Mouse (Mus musculus) gastrocnemius, postnatal 14 days (tissue): ENCODE results near the gene 4932438H23Rik. TPM values are rescaled to one million over a fixed set of nuclear protein-coding genes. Genes with fewer than 3 reads are reported as not detected.
"Not testable (repeated sequence)": the region's sequence is repeated elsewhere in the genome, so short reads cannot be mapped to it uniquely, and the experiment has no call there.

Experiments
- DNase-seq: peaks from one replicate; pipeline ENCODE4 v3.0.0; 2021; ENCODE audit warnings: mixed read lengths
- intact Hi-C: fragments of 180-260 bp; cut with DNase I; formaldehyde crosslinking; loops from one replicate; pipeline ENCODE4 v1.15.1; 2025; ENCODE audit warnings: low total_unique reads
- total RNA-seq, 2 experiments: library from RNA; stranded (reverse); gene quantifications; 2 replicates each; pipeline ENCODE4 v1.2.3; 2021

The 4932438H23Rik gene
- total RNA-seq, 2 experiments from 2014 or later: 1.3 to 1.8 TPM

GRCm38 (mm10) chr16:91104821-91105480, 10.0 kb upstream of the 4932438H23Rik start:
- intact Hi-C loops: no loop called here

DNA sequence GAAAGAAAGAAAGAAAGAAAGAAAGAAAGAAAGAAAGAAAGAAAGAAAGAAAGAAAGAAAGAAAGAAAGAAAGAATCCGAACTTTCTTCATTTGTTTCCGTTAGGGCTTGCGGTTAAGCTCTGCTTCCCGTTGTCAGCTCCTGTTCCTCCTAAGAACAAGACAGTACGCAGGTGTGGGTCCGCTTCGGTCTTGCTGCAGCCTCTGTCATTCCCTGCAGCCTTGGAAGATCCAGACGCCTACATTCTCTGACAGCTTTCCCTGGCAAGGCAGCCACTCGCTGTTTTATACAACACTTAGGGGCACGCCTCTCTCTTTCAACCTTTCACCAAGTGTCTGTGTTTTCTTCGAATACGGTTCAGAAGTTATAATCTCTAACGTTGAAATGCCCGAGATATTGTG, 8.5 kb upstream of the 4932438H23Rik start:
- intact Hi-C loops: no loop called here
- DNase-seq: no peak

More at GRCm38 (mm10) chr16:91104821-91105480, 10.0 kb upstream of the 4932438H23Rik start:
- DNase-seq: no peak

- no peak for DNase-seq
- intact Hi-C loops: no loop called here
Observed at GRCm38 (mm10) chr16:91100484-91100883, 5.6 kb upstream of the 4932438H23Rik start.

DNA sequence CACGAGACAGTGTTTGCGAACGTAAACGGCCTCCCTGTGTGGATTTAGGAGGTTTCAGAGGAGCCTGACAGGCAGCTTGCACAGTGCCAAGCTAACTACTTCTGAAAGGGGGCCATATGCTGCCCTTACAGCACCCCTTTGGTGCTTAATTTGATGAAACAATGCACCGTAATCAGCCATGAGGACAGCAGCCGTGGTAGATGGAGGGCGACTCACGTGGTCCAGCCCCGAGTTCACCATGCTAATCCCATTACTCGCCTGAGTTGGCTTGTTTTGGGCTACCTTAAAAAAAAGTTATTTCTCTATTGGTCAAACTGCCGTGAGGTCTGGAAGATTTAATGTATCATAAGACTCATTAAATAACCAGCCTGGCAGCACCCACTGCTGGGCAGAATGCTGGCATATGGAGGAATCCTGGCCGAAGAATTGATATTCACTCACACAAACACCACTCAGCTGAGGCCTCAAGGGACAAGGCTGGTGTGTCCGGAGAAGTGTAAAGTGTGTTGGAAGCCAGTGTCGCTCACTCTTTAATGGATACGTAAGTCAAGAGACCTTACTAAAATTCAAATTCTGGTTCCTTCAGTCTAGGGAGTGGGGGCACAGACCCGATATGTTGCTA, 4.6 kb upstream of the 4932438H23Rik start:
- intact Hi-C loops: no loop called here
- no peak for DNase-seq

GRCm38 (mm10) chr16:91097858-91098257, 2.9 kb upstream of the 4932438H23Rik start:
- intact Hi-C loops: no loop called here
- DNase-seq: no peak

GRCm38 (mm10) chr16:91096984-91097506, 2.1 kb upstream of the 4932438H23Rik start:
- intact Hi-C loops: no loop called here
- no peak for DNase-seq

GRCm38 (mm10) chr16:91096016-91096415, 1.1 kb upstream of the 4932438H23Rik start:
- intact Hi-C loops: no loop called here
- DNase-seq: no peak

GRCm38 (mm10) chr16:91086642-91087306, 8.1 kb downstream of the 4932438H23Rik start:
- intact Hi-C loops: no loop called here
- DNase-seq: no peak

- intact Hi-C loops: no loop called here
- DNase-seq: no peak
Observed at GRCm38 (mm10) chr16:91085239-91085825, 9.6 kb downstream of the 4932438H23Rik start.

DNA sequence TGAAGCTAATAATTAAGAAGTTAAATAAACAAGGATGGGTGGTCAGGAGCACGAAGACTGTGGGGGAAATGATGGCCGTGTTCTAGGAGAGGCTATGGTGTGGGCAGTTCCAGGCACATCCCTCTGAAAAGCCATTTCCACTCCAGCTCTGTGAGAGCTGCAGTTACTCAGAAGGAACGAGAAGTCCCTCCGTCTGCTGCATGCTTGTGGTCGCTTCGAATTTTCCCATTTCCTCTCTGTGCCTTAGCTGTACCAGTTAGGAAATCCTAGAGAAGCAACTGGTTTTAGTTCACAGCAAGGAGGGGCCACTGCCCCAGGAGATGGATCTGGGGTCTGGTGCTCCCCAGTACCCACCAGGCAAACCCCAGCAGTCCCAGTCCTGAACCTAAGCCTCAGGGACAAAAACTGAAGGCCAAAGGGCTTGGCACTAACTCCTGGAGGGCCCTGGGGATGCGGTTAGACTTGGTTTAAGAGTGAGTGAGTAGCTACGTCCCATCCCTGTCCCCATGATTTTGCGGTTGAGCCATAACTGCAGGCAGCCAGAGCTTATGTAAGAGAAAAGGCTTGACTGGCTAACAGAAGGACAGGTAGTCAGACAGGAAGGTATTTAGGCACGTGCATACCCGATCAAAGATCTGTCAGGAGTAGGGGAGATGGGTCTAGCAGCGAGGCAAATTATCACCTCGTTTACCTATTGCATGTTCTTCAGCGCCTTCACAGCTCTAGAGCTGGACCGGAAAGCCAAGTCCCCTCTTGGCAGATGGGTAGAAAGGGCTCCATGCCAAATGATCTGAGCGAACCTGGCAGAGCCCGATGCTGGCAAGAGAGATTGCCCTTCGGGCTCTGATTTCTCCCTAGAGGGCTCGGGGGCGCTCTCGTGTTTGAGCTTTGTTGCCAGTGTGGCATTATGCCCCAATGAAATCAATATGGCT, 10.3 kb downstream of the 4932438H23Rik start:
- intact Hi-C loops: no loop called here
- DNase-seq: no peak

- intact Hi-C loops: loop anchor here (2.0 kb wide), 1 partner anchor 230 kb away; no protein-coding TSS in a partner anchor
- DNase-seq: no peak
Observed at GRCm38 (mm10) chr16:91083002-91083646, 11.8 kb downstream of the 4932438H23Rik start.

DNA sequence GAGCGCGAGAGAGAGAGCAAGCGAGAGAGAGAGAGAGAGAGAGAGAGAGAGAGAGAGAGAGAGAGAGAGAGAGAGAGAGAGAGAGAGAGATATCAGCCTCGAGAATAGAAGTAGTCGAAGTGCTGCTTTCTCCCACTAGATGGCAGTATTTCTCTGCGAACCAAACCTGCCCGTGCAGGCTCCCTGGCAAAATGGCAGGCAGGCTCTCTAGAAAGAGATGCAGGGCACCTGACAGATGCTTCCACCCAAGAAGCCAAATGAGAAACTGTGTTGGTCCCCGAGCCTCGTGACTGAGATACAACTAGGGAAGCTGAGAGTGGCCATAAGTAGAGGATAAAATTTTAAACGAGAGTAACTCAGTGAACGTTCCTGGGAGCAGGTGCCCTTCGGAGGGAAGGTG, 13.4 kb downstream of the 4932438H23Rik start:
- intact Hi-C loops: loop anchor here (2.0 kb wide), 1 partner anchor 271 kb away; no protein-coding TSS in a partner anchor

DNA sequence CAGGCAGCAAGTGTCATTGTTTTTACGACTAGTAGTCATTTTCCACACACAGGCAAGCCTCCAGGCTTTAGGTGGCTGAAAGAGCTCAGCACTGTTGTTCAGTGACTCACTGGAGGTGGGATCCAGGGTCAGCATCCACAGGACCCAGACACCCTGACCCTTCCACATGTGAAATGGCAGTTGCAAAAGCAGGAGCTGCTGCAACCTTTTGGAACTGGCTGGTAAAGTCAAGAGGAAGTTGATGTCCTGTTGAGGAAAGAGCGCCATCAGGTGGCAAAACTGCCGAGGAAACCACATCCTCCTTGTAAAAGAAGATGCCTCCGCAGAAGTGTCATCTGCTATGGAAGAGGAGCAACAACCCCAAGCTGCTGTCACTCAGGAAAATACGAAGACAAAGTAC, 18.7 kb downstream of the 4932438H23Rik start:
- no peak for DNase-seq

More for the DNA sequence above, 13.4 kb downstream of the 4932438H23Rik start:
- DNase-seq: peak; percentile 62

DNA sequence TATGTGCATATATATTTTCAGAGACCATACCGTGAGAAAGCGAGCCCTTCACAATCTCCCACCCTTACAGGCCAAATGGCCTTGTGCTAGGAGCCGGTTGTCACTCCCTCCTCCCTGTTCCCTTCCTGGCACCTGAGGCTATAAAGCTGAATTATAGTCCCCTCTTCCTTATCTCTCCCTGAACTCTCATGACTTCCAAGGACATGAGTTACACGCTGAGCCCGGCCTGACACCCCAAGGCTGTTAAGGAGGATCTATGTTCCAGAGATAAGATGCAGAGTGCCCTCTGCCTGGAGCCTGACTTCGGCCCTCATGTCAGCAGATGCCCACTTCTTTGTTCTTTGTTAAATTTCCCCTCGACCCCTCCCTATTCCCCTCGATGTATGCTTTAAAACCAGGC, 19.5 kb downstream of the 4932438H23Rik start:
- DNase-seq: not testable (repeated sequence)

More for the DNA sequence above, 18.7 kb downstream of the 4932438H23Rik start:
- intact Hi-C loops: no loop called here

GRCm38 (mm10) chr16:91073163-91073892, 21.6 kb downstream of the 4932438H23Rik start:
- intact Hi-C loops: no loop called here
- peak; percentile 89 for DNase-seq

More for the DNA sequence above, 19.5 kb downstream of the 4932438H23Rik start:
- intact Hi-C loops: not testable (repeated sequence)

DNA sequence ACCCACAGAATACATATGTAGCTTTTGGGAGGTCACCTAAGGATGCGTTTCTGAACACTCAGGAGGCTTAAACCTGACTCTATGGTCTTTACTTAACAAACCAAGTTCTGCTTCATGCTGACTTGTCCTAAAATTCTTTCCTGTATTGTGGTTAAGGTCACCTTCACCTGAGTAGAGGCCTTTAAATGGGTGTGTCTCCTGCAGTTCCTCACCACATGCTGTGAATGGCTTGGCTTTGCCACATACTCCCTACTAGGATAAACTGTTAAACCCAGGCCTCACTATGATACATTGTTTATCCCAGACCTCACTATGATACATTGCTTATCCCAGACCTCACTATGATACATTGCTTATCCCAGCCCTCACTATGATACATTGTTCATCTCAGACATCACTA, 22.7 kb downstream of the 4932438H23Rik start:
- intact Hi-C loops: no loop called here
- no peak for DNase-seq

DNA sequence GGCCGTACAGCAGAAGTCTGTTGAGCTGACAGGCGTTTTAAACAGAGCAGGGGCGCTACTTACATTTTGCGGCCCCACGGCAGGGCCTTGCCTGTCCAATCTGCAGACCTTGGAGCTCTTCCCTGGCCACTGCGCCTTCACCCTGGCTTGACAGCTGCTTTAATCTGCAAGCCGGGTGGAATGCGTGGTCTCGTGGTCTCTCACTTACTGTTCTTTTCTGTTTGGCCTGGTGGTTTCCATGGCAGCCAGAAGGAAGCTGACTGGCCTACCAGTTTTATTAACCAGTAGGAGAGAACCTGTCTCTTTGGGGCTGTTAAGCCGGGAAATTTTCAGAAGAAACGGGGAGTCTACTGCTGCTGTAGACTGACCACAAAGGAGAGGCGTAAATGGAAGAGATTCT, 26.0 kb downstream of the 4932438H23Rik start:
- peak; percentile 57 for DNase-seq
- intact Hi-C loops: no loop called here

GRCm38 (mm10) chr16:91067122-91067521, 27.8 kb downstream of the 4932438H23Rik start:
- intact Hi-C loops: no loop called here
- no peak for DNase-seq
